Mouse (Mus musculus) intestine, embryonic 14.5 days (tissue): ENCODE results near the gene Tmem86a. TPM values are rescaled to one million over a fixed set of nuclear protein-coding genes. Genes with fewer than 3 reads are reported as not detected.

Experiments used
- ATAC-seq: fragments of 200-750 bp; cut with Nextera tagmentation; replicated peaks from 2 replicates; pipeline ENCODE4 v1.8.0; 2017; ENCODE audit warnings: low read depth, moderate number of reproducible peaks, moderate TSS enrichment, moderate library complexity; ENCODE audit not compliant: low FRiP score, low TSS enrichment
- DNase-seq: peaks from one replicate; pipeline ENCODE4 v3.0.0-alpha.2; 2018; ENCODE audit warnings: low spot score
- H3K27ac ChIP-seq: fragments of 300-500 bp; sonication (generic); 2 replicates; pipeline ENCODE4 v1.5.1; 2014; ENCODE audit warnings: low read depth, mild to moderate bottlenecking, control low read depth
- H3K27me3 ChIP-seq: fragments of 300-500 bp; sonication (generic); replicated peaks from 2 replicates; pipeline ENCODE4 v1.6.1; 2014; ENCODE audit warnings: low read length, control low read depth; ENCODE audit not compliant: control insufficient read depth, insufficient read depth
- H3K36me3 ChIP-seq: fragments of 300-500 bp; sonication (generic); 2 replicates; pipeline ENCODE4 v1.6.1; 2014; ENCODE audit warnings: low read length, control low read depth; ENCODE audit not compliant: control insufficient read depth, insufficient read depth
- H3K4me1 ChIP-seq: fragments of 300-500 bp; sonication (generic); replicated peaks from 2 replicates; pipeline ENCODE4 v1.6.1; 2014; ENCODE audit warnings: low read length, control low read depth, mixed read lengths; ENCODE audit not compliant: control insufficient read depth, insufficient read depth
- H3K4me2 ChIP-seq: fragments of 300-500 bp; sonication (generic); 2 replicates; pipeline ENCODE4 v1.6.1; 2014; ENCODE audit warnings: low read length
- H3K4me3 ChIP-seq: fragments of 300-500 bp; sonication (generic); 2 replicates; pipeline ENCODE4 v1.5.1; 2014; ENCODE audit warnings: low read depth, low read length, control low read depth, mixed read lengths
- H3K9ac ChIP-seq: fragments of 300-500 bp; sonication (generic); 2 replicates; pipeline ENCODE4 v1.6.1; 2014; ENCODE audit warnings: mild to moderate bottlenecking, low read length
- H3K9me3 ChIP-seq: fragments of 300-500 bp; sonication (generic); 2 replicates; pipeline ENCODE4 v1.6.1; 2016; ENCODE audit warnings: low read length, control low read depth; ENCODE audit not compliant: control insufficient read depth
- WGBS: fragments of 180-500 bp; shearing (Covaris S2); extraction: QIAGEN DNeasy Blood & Tissue Kit; methylation state at CpG from one replicate; pipeline ENCODE4 v1.1.7; 2014; 5-methylcytosine and 5-hydroxymethylcytosine counted together
- polyA plus RNA-seq: library from polyadenylated mRNA; unstranded; fragments of >200 nt; fragmentation: Nextera tagmentation; extraction: Ambion mirVana; gene quantifications from 2 replicates; pipeline ENCODE4 v1.2.1, GENCODE M21; 2014

Tmem86a gene
- polyA plus RNA-seq, 1 experiment from 2014 or later: 31.4 TPM

GRCm38 (mm10) chr7:47013131-47013767 lies 37.2 kb upstream of the Tmem86a start:
- no peak overlapping the region for H3K9ac ChIP-seq
- DNase-seq: no peak
- H3K27ac ChIP-seq: no peak overlapping the region
- H3K36me3 ChIP-seq: no peaks in the 10 kb centered on the region
- H3K27me3 ChIP-seq: no peaks in the 10 kb centered on the region
- H3K4me1 ChIP-seq: peaks cover 21% of the 10 kb centered on the region
- WGBS: 40% methylated on average over 9 of the region's 9 CpGs
- H3K4me3 ChIP-seq: no peak overlapping the region
- no peak for ATAC-seq
- H3K4me2 ChIP-seq: no peak overlapping the region
- no peaks in the 10 kb centered on the region for H3K9me3 ChIP-seq

- DNase-seq (no peak), ATAC-seq (no peak)
- H3K4me3 ChIP-seq: no peak overlapping the region
- no peaks in the 10 kb centered on the region for H3K36me3 ChIP-seq
- peak overlapping the region; percentile 38; the same call in 1 of the 2 replicates for H3K27ac ChIP-seq
- WGBS: 54% methylated on average over 10 of the region's 11 CpGs
- no peaks in the 10 kb centered on the region for H3K27me3 ChIP-seq
- H3K4me2 ChIP-seq: no peak overlapping the region
- H3K9me3 ChIP-seq: no peaks in the 10 kb centered on the region
- peaks cover 13% of the 10 kb centered on the region; the same call in 1 of the 2 replicates for H3K4me1 ChIP-seq
- H3K9ac ChIP-seq: no peak overlapping the region
Measured at GRCm38 (mm10) chr7:47014564-47015389, 35.6 kb upstream of the Tmem86a start.

GRCm38 (mm10) chr7:47015390-47016065 lies 34.9 kb upstream of the Tmem86a start:
- Histone ChIP-seq H3K4me3 (no peak overlapping the region), H3K4me1 (peaks cover 13% of the 10 kb centered on the region; the same call in 1 of the 2 replicates), H3K9ac (no peak overlapping the region), H3K9me3 (no peaks in the 10 kb centered on the region), H3K27ac (peak overlapping the region; percentile 38; the same call in 1 of the 2 replicates), H3K4me2 (peak overlapping the region; percentile 39), H3K36me3 (no peaks in the 10 kb centered on the region), H3K27me3 (no peaks in the 10 kb centered on the region)
- peak; percentile 99 for ATAC-seq
- DNase-seq: peak; percentile 83
- 11% methylated on average over 6 of the region's 6 CpGs for WGBS

DNA sequence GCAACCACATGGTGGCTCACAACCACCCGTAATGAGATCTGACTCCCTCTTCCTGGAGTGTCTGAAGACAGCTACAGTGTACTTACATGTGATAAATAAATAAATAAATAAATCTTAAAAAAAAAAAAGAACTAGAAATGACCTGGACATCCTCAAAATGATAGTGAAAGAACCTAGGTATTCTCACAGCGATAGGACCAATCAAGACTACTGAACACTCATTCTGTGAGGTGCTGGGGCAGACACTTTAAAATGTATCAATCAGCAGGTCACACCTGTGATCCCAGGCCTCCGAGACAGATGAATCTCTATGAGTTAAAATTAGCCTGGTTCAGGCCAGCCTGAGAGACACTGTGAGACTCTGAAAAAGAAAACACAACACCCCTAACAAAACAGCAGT lies 33.8 kb upstream of the Tmem86a start:
- Histone ChIP-seq H3K27me3 (no peaks in the 10 kb centered on the region), H3K9ac (no peak overlapping the region), H3K9me3 (no peaks in the 10 kb centered on the region), H3K4me2 (no peak overlapping the region), H3K36me3 (no peaks in the 10 kb centered on the region), H3K4me1 (peaks cover 13% of the 10 kb centered on the region; the same call in 1 of the 2 replicates), H3K27ac (no peak overlapping the region), H3K4me3 (no peak overlapping the region)
- no peak for DNase-seq
- WGBS: 71% methylated on average over 3 of the region's 3 CpGs
- no peak for ATAC-seq

DNA sequence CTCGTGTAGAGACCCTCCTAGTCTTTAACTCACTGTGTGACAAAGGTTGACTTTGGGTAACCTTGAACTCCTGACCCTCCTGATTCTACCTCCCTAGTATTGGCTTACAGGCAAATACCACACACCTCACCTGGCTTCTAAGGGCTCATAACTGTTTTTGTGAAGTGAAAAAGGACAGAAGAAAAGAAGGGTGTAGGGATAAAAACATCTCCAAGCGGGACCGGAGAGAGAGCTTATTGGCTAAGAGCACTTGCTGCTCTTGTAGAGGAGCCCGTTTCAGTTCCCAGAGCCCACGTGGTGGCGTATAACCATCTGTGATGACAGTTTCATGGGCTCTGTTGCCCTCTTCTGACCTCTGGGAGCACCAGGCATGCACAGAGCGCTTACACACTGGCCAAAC lies 33.3 kb upstream of the Tmem86a start:
- Histone ChIP-seq H3K4me1 (peaks cover 13% of the 10 kb centered on the region; the same call in 1 of the 2 replicates), H3K9ac (no peak overlapping the region), H3K27ac (no peak overlapping the region), H3K27me3 (no peaks in the 10 kb centered on the region), H3K9me3 (no peaks in the 10 kb centered on the region), H3K4me2 (no peak overlapping the region), H3K36me3 (no peaks in the 10 kb centered on the region), H3K4me3 (no peak overlapping the region)
- WGBS: 58% methylated on average over 7 of the region's 7 CpGs
- ATAC-seq (no peak), DNase-seq (no peak)

GRCm38 (mm10) chr7:47019641-47020040 lies 30.8 kb upstream of the Tmem86a start:
- Histone ChIP-seq H3K9ac (no peak overlapping the region), H3K4me3 (no peak overlapping the region), H3K36me3 (no peaks in the 10 kb centered on the region), H3K4me2 (no peak overlapping the region), H3K9me3 (no peaks in the 10 kb centered on the region), H3K27ac (no peak overlapping the region), H3K4me1 (peaks cover 11% of the 10 kb centered on the region; the same call in 1 of the 2 replicates), H3K27me3 (no peaks in the 10 kb centered on the region)
- ATAC-seq (no peak), DNase-seq (no peak)
- WGBS: 65% methylated on average over 5 of the region's 5 CpGs

- Histone ChIP-seq H3K27me3 (no peaks in the 10 kb centered on the region), H3K9ac (no peak overlapping the region), H3K4me2 (peak overlapping the region; percentile 29), H3K27ac (no peak overlapping the region), H3K4me1 (no peaks in the 10 kb centered on the region), H3K4me3 (no peak overlapping the region), H3K36me3 (no peaks in the 10 kb centered on the region), H3K9me3 (no peaks in the 10 kb centered on the region)
- 11% methylated on average over 8 of the region's 8 CpGs for WGBS
- DNase-seq (no peak), ATAC-seq (0 out of 2 replicates have a peak, but pooled peaks have one; percentile 21)
Measured at GRCm38 (mm10) chr7:47020956-47021355, 29.4 kb upstream of the Tmem86a start.

- DNase-seq (no peak), ATAC-seq (no peak)
- no peak overlapping the region for H3K9ac ChIP-seq
- no peaks in the 10 kb centered on the region for H3K9me3 ChIP-seq
- no peaks in the 10 kb centered on the region for H3K36me3 ChIP-seq
- no peak overlapping the region for H3K4me3 ChIP-seq
- 62% methylated on average over 7 of the region's 8 CpGs for WGBS
- H3K27ac ChIP-seq: no peak overlapping the region
- no peak overlapping the region for H3K4me2 ChIP-seq
- no peaks in the 10 kb centered on the region for H3K27me3 ChIP-seq
- no peaks in the 10 kb centered on the region for H3K4me1 ChIP-seq
Measured at GRCm38 (mm10) chr7:47022482-47022881, 27.9 kb upstream of the Tmem86a start.
